Mouse (Mus musculus) olfactory bulb, adult 2 months (tissue): ENCODE data around the gene Tcf12. TPM values are rescaled to one million over a fixed set of nuclear protein-coding genes. Genes with fewer than 3 reads are reported as not detected.

Source experiments
- H3K27ac ChIP-seq: fragments of 200-500 bp; 2 replicates; pipeline ENCODE4 v1.5.1; 2012; ENCODE audit warnings: low read depth, low read length; ENCODE audit not compliant: insufficient read depth
- H3K4me1 ChIP-seq: fragments of 200-500 bp; 2 replicates; pipeline ENCODE4 v1.6.1; 2012; ENCODE audit warnings: low read length; ENCODE audit not compliant: control insufficient read depth, insufficient read depth
- H3K4me3 ChIP-seq: fragments of 200-500 bp; 2 replicates; pipeline ENCODE4 v1.5.1; 2012; ENCODE audit warnings: mild to moderate bottlenecking, low read depth, low read length, moderate library complexity; ENCODE audit not compliant: insufficient read depth
- CTCF ChIP-seq: fragments of 200-500 bp; IDR thresholded peaks from 2 replicates; pipeline ENCODE4 v1.5.1; 2012; ENCODE audit warnings: low read depth, mild to moderate bottlenecking, low read length, moderate library complexity; ENCODE audit not compliant: insufficient read depth
- POLR2A ChIP-seq: fragments of 200-500 bp; IDR thresholded peaks from 2 replicates; pipeline ENCODE4 v1.6.1; 2012; ENCODE audit warnings: mild to moderate bottlenecking, low read depth, low read length, moderate library complexity; ENCODE audit not compliant: insufficient read depth
- WGBS: fragments of 180-500 bp; shearing (Covaris S2); methylation state at CpG from one replicate; pipeline ENCODE4 v1.1.7; 2018; 5-methylcytosine and 5-hydroxymethylcytosine counted together
- polyA plus RNA-seq: library from polyadenylated mRNA; stranded (reverse); fragments of >200 nt; gene quantifications from 2 replicates; pipeline ENCODE4 v1.2.4, GENCODE M21; 2012; ENCODE audit warnings: low replicate concordance; ENCODE audit not compliant: missing spikeins, insufficient read depth, insufficient read length

The Tcf12 gene
- polyA plus RNA-seq, 1 experiment = not detected

- 71% methylated on average over 6 of the region's 6 CpGs for WGBS
- TF ChIP-seq POLR2A = no peak
- TF ChIP-seq CTCF = no peak
- no peak overlapping the region for H3K27ac ChIP-seq
- H3K4me1 ChIP-seq = peaks cover 7% of the 10 kb centered on the region
- H3K4me3 ChIP-seq = no peak overlapping the region
Measured at GRCm38 (mm10) chr9:71804116-71804515, 307.6 kb downstream of the Tcf12 start.

- no peak overlapping the region for H3K4me3 ChIP-seq
- 87% methylated on average over 7 of the region's 7 CpGs for WGBS
- peaks cover 3% of the 10 kb centered on the region; the same call in 1 of the 2 replicates for H3K4me1 ChIP-seq
- no peak overlapping the region for H3K27ac ChIP-seq
- no peak for TF ChIP-seq CTCF
- TF ChIP-seq POLR2A = no peak
Measured at GRCm38 (mm10) chr9:71803281-71803680, 308.4 kb downstream of the Tcf12 start.

GRCm38 (mm10) chr9:71799598-71799997 lies 312.1 kb downstream of the Tcf12 start:
- no peak overlapping the region for H3K27ac ChIP-seq
- WGBS = 88% methylated on average over 5 of the region's 5 CpGs
- no peaks in the 10 kb centered on the region for H3K4me1 ChIP-seq
- TF ChIP-seq CTCF = no peak
- H3K4me3 ChIP-seq = no peak overlapping the region

- Histone ChIP-seq H3K4me3 (no peak overlapping the region), H3K27ac (no peak overlapping the region), H3K4me1 (no peaks in the 10 kb centered on the region)
- 67% methylated on average over 5 of the region's 5 CpGs for WGBS
- TF ChIP-seq CTCF (no peak), POLR2A (no peak)
Measured at GRCm38 (mm10) chr9:71798176-71798575, 313.5 kb downstream of the Tcf12 start.

Other genes starting within 250 kb of the Tcf12 start
- gene Zfp280d, start 163.0 kb upstream of the Tcf12 start, polyA plus RNA-seq = 763 TPM in 1 of 2 replicates, not detected in the other